Mouse (Mus musculus) lung, adult 18-20 months (tissue): ENCODE measurements around the gene Lgals8.

Experiments
- DNase-seq, 2 experiments: peaks; one replicate each; pipeline ENCODE4 v3.0.0; 2022; ENCODE audit warnings: mixed read lengths in 2 of 2

Gene Lgals8

GRCm38 (mm10) chr13:12460443-12460842 is 4.3 kb downstream of the Lgals8 start:
- peak; percentile 74 for DNase-seq

- no peak for DNase-seq
Observed at GRCm38 (mm10) chr13:12456711-12457110, 8.0 kb downstream of the Lgals8 start.

- DNase-seq: no peak
Observed at GRCm38 (mm10) chr13:12454686-12455390, 9.9 kb downstream of the Lgals8 start.

DNA sequence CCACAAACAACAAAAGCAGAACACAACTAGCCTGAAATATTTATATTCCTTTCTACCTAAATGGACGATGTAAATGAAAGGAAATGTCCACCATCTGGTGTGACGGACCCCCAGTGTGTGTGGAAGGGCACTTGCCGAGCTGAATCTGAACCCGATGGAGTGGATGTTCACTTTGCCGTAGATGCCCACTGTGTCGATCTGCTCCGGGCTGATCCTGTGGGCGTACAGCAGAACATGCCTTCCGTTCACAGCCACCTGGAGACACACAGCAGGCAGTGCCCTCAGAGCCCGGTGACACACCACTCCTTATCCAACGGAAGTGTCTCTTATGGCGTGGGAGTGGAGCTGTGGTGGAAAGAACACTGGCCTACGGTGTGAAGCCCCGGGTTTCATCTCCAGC is 11.6 kb downstream of the Lgals8 start:
- DNase-seq: no peak

DNA sequence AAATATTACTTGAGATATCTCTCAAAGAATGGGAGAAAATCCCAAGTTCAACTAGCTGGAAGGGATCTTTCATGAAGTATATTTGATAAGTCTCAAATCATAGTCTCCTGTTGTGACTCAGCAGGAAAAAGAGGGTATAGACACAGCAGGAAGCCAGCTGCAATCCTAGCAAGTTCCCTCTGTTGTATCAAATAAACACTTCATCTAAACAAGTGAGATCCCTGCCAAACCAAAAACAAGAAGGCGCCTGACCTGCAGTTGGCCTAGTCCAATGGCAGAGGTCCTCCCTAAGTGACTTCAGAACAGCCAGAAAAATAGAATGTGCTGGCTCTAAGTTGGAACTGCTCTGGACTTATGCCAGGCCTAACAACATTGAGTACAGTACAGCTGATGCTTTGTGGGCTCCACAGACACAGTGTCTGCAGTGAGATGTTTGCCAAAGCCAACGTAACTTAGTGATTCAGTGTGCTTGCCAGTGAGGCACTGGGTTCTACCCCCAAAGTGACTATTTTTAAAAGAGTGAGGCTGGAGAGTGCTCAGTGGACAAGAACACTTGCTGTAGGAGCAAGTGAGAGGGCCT is 22.6 kb downstream of the Lgals8 start:
- peak; percentile 51 to 74 for DNase-seq

DNA sequence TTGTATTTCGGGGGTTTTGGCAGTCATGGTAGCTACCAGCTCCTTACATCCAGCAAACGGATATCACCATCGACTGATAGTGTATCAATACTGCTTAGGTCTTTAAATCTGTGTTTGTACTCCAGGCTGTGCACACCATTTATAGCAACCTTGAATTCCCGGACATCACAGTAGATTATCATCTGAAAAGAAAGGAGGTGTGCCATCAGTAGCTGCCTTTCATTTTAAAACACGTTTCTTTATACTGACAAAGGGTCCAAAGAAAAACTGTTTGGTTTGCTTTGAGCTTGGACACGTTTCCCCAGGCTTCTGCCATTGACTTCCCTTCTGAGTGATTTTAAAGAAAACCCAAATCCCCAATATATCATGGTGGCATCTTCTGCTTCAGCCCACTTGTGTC is 23.9 kb downstream of the Lgals8 start:
- no peak for DNase-seq

DNA sequence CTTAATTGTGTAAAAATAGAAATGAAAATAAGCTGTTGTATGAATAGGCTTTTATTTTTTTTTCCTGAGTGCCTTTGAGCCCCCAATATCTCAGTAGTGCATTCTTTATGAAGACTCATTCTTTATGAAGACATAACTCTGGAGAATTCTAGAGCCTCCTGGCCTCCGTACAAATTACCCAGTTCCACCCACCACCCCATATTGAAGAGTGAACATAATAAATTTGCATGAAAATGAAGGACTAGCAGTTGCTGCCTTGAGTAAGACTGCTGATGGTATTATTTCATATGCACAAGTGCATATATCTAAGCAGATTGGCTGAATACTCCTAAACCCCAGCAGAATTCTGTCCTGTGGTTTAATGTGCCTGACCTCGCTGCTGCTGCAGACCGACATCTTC is 25.2 kb downstream of the Lgals8 start:
- DNase-seq: no peak

DNA sequence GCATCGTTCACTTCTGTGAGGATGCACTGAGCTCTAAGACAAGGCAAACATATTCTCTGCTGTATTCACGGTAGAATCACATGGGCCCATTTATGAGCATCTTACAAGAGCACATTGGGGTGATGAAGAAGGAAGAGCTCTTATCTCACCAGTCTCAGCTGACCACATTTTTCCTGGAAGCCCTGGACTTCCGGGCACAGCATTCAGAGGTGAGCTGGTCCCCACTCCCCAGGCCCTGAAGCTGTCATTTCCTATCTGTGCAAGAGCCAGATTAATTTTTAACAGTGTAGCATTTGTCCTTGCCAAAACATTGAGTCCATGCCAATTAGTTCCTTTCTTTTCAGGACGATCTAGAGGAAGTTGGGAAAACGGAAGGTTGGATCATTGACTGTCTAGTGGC is 30.9 kb downstream of the Lgals8 start:
- no peak for DNase-seq

GRCm38 (mm10) chr13:12428556-12428955 is 36.2 kb downstream of the Lgals8 start:
- no peak for DNase-seq

DNA sequence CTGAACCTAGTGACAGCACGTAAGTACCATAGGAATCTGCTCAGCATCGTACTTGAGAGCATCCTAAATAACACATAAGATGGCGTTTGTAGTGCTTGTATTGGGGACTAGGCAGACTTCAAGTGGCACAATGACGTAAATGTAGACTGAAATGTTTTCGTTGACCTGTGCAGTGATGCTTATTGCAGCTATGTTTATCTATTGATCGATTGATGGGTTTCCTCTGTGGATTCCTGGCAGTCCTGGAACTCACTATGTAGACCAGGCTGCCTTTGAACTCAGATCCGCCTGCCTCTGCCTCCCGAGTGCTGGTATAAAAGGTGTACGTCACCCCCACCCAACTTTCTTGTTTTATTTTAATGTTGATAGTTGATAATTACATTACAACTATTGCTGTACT is 44.1 kb downstream of the Lgals8 start:
- no peak for DNase-seq

GRCm38 (mm10) chr13:12412016-12412415 is 52.7 kb downstream of the Lgals8 start:
- peak; percentile 47 to 53 for DNase-seq

DNA sequence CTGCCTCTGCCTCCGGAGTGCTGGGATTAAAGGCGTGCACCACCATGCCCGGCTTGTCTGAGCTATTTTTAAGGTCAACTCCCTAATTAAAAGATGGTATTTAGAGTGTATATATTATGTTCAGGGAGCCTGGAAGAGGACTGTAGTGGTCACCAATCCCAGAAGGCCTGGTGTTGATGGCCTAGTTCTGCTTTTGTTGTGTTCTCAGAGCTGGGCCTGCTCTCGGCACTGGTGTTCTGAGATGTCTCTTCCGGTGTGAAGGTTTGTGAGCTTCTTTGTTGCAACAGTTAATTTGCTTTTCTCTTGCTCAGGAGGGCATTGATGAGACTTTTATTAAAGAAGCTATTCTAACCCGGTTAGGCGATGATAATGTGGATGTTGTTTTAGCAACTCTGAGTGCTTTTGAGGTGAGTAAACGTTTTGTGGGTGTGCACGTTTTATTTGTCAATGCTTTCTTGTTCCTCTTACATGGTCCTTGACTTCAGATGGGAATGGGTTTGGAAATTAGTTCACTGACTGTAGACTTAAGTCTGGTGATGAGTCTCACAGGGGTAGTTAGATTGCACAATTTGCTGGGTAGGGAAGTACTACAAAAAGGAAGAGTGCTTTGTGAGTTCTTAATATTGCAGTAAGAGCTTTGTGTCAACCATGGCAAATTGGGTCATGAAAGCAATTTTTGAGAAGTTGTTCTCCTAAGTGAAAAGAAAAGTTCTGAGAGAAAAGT is 56.2 kb downstream of the Lgals8 start:
- DNase-seq: peak in 1 of 2 experiments; percentile 25

DNA sequence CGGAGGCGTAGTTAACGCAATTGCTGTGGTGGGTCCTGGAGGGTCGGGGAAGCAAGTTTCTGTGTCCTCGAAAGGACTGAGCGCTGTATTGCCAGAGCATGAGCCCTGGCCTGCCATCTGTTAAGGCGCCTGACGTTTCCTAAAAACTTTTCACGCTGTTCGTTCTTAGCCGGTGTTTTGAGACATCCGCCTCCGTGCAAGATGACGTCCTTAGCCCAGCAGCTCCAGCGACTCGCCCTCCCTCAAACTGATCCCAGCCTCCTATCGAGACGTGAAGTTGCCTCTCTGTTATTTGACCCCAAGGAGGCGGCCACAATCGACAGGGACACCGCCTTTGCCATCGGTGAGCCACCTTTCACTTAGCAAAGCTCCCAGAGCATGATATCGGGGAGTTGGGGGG is 69.2 kb downstream of the Lgals8 start:
- DNase-seq: no peak

DNA sequence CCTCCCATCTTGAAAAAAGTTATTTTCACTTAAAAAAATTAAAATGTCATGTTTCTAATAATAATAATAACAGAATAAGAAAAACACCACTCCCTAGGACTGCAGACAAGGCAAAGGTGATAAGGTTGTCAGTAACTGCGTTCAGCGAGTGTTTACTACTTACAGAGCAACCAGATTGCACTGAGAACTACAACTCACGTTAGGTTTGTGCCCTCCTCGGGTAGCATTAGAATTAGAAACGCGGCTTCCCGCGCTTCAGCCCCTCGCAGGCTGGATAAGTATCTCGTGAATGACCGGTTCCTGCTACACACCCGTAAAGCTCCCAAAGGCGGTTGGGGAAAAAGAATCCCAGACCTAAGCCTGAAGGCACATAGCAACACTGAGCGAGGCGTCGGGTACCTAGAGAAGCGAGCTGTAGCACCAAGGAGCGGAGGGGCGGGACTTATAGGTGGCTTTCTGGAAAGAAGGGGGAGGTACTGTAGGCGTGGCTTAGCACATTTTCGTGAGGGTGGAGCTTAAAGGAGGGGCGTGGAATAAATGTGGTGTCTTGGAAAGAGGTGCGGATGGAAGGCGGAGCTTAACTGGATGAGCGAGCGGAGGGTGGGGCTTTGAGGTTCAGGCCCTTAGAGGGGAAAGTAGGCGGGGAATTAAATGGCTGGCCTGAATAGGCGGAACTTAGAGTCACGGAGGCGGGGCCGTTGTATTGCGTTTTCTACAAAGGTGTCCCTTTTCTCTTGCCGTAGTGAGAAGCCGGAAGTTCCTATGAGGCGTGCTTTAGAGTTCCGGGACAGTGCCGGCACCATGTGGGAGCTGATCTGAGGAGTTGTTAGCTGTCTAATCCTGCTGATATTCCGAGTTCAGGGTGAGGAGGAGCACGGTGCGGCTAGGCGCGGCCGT is 69.9 kb downstream of the Lgals8 start, which contains the start of gene Heatr1:
Gene Heatr1, plus strand, starts transcription at position 419 of the 897 bp plus-strand sequence.
- peak; percentile 98 to 99 for DNase-seq
